ENCODE assay signal across 8 mouse cellular contexts in genomic region chr3:86114659-86115338, GRCm38 (mm10). TPM values are rescaled to one million over a fixed set of nuclear protein-coding genes. Genes with fewer than 3 reads are reported as not detected.
DNase-seq lines count a peak whose midpoint lies in the region; ATAC-seq and TF ChIP-seq lines count a peak whose summit lies in the region.

No protein-coding gene starts in this region.

- no peaks in the 10 kb centered on the region; the same call in 1 of the 2 replicates for H3K36me3 ChIP-seq in hindbrain, embryonic 14.5 days (replicated peaks; ENCODE audit: control insufficient read depth, insufficient read depth)
- no peaks in the 10 kb centered on the region for H3K36me3 ChIP-seq in hindbrain, embryonic 11.5 days (ENCODE audit: control insufficient read depth, insufficient read depth, low read length)
- no peaks in the 10 kb centered on the region; the same call in 1 of the 2 replicates for H3K36me3 ChIP-seq in hindbrain, postnatal 0 days (ENCODE audit: insufficient read depth, low read length)
- H3K36me3 ChIP-seq in myocyte (ENCODE audit: control insufficient read depth, insufficient read depth) = no peaks in the 10 kb centered on the region

- H3ac ChIP-seq in myocyte (ENCODE audit: control insufficient read depth, insufficient read length) = no peak overlapping the region

- TF ChIP-seq CTCF in cortical plate, adult 2 months (IDR thresholded peaks at IDR 0.05; ENCODE audit: extremely low read depth, insufficient read depth, low read length) = no peak
- TF ChIP-seq CTCF in hindbrain, postnatal 0 days (IDR thresholded peaks at IDR 0.05; ENCODE audit: low read depth) = no peak

- no peak for TF ChIP-seq POLR2A in cortical plate, adult 2 months (IDR thresholded peaks at IDR 0.05; ENCODE audit: extremely low read depth, insufficient read depth, low read length)
- TF ChIP-seq POLR2A in myocyte (IDR thresholded peaks at IDR 0.05; ENCODE audit: insufficient read length, low read depth) = no peak

- WGBS in hindbrain, embryonic 14.5 days = 69% methylated on average over 12 of the region's 12 CpGs
- whole genome bisulfite sequencing in hindbrain, embryonic 11.5 days = 75% methylated on average over 12 of the region's 12 CpGs
- 69% methylated on average over 12 of the region's 12 CpGs for WGBS in hindbrain, postnatal 0 days

- H3K9me3 ChIP-seq in hindbrain, embryonic 14.5 days (ENCODE audit: control insufficient read depth, low read length) = peaks cover 10% of the 10 kb centered on the region; the same call in 1 of the 2 replicates
- H3K9me3 ChIP-seq in hindbrain, embryonic 11.5 days (ENCODE audit: control insufficient read depth, low read length) = no peaks in the 10 kb centered on the region
- no peaks in the 10 kb centered on the region for H3K9me3 ChIP-seq in hindbrain, postnatal 0 days (ENCODE audit: low read length)

- peak overlapping the region; percentile 16; the same call in 1 of the 2 replicates for H3K27ac ChIP-seq in hindbrain, embryonic 14.5 days
- no peak overlapping the region for H3K27ac ChIP-seq in hindbrain, embryonic 11.5 days (ENCODE audit: low read depth, low read length)
- H3K27ac ChIP-seq in cortical plate, adult 2 months (ENCODE audit: insufficient read depth, low read length) = peak overlapping the region; percentile 85
- H3K27ac ChIP-seq in hindbrain, postnatal 0 days = peak overlapping the region; percentile 41; the same call in 1 of the 2 replicates

- H3K79me2 ChIP-seq in myocyte (ENCODE audit: control insufficient read depth, insufficient read depth) = no peaks in the 10 kb centered on the region

- no peak overlapping the region for H3K4me3 ChIP-seq in hindbrain, embryonic 14.5 days (replicated peaks; ENCODE audit: low read length)
- no peak overlapping the region for H3K4me3 ChIP-seq in hindbrain, embryonic 11.5 days (ENCODE audit: low read depth, low read length)
- H3K4me3 ChIP-seq in cortical plate, adult 2 months (ENCODE audit: insufficient read depth, low read length) = no peak overlapping the region
- no peak overlapping the region for H3K4me3 ChIP-seq in hindbrain, postnatal 0 days (ENCODE audit: low read length)
- no peak overlapping the region for H3K4me3 ChIP-seq in myocyte

- no peaks in the 10 kb centered on the region for H3K27me3 ChIP-seq in hindbrain, embryonic 14.5 days (ENCODE audit: control insufficient read depth, insufficient read depth, low read length)
- H3K27me3 ChIP-seq in hindbrain, embryonic 11.5 days (ENCODE audit: control insufficient read depth, insufficient read depth, low read length) = no peaks in the 10 kb centered on the region
- no peaks in the 10 kb centered on the region for H3K27me3 ChIP-seq in hindbrain, postnatal 0 days (ENCODE audit: insufficient read depth, low read length)
- H3K27me3 ChIP-seq in myocyte (ENCODE audit: control insufficient read depth, insufficient read depth, insufficient read length) = no peaks in the 10 kb centered on the region

- no peaks in the 10 kb centered on the region for H3K4me1 ChIP-seq in hindbrain, embryonic 14.5 days (replicated peaks; ENCODE audit: control insufficient read depth, insufficient read depth, low read length)
- no peaks in the 10 kb centered on the region for H3K4me1 ChIP-seq in hindbrain, embryonic 11.5 days (replicated peaks; ENCODE audit: control insufficient read depth, insufficient read depth, low read length)
- H3K4me1 ChIP-seq in cortical plate, adult 2 months (ENCODE audit: control insufficient read depth, insufficient read depth, low read length) = peaks cover 1% of the 10 kb centered on the region; the same call in 1 of the 2 replicates
- H3K4me1 ChIP-seq in hindbrain, postnatal 0 days (ENCODE audit: insufficient read depth, low read length) = no peaks in the 10 kb centered on the region

- H3K9ac ChIP-seq in hindbrain, embryonic 14.5 days = no peak overlapping the region
- no peak overlapping the region for H3K9ac ChIP-seq in hindbrain, embryonic 11.5 days (ENCODE audit: low read depth, low read length)
- no peak overlapping the region for H3K9ac ChIP-seq in hindbrain, postnatal 0 days (replicated peaks; ENCODE audit: low read length)

- no peak for ATAC-seq in hindbrain, embryonic 14.5 days (ENCODE audit: low FRiP score)
- ATAC-seq in hindbrain, embryonic 11.5 days (ENCODE audit: low FRiP score) = no peak
- no peak for ATAC-seq in hindbrain, postnatal 0 days

- no peak for DNase-seq in hindbrain, embryonic 14.5 days (ENCODE audit: low spot score)
- no peak for DNase-seq in hindbrain, embryonic 11.5 days (ENCODE audit: low spot score)
- no peak for DNase-seq in hindbrain, postnatal 0 days (ENCODE audit: low spot score)
- DNase-seq in Muller cell, postnatal 12 days (ENCODE audit: inconsistent ontology term) = no peak
- DNase-seq in spleen, postnatal 14 days (ENCODE audit: low spot score in 2 of 2) = no peak
- DNase-seq in right cerebral cortex, postnatal 4 days = no peak

- H3K4me2 ChIP-seq in hindbrain, embryonic 14.5 days (replicated peaks) = no peak overlapping the region
- H3K4me2 ChIP-seq in hindbrain, embryonic 11.5 days (replicated peaks; ENCODE audit: low read depth, low read length) = no peak overlapping the region
- H3K4me2 ChIP-seq in hindbrain, postnatal 0 days (ENCODE audit: low read depth, low read length) = no peak overlapping the region
- peak overlapping the region; percentile 55 for H3K4me2 ChIP-seq in myocyte (ENCODE audit: low read depth)

TF ChIP-seq in myocyte, 11 proteins besides CTCF, POLR2A, EP300 and RAD21:
- TF ChIP-seq POLR2AphosphoS2 (IDR thresholded peaks at IDR 0.05; ENCODE audit: insufficient read length, low read depth) (no peak), TCF3 (IDR thresholded peaks at IDR 0.05; ENCODE audit: insufficient read length, low read depth) (no peak), TCF12 (IDR thresholded peaks at IDR 0.05; ENCODE audit: insufficient read depth, poor library complexity, severe bottlenecking) (no peak), E2F4 (IDR thresholded peaks at IDR 0.05; ENCODE audit: insufficient read depth) (no peak), CEBPB (IDR thresholded peaks at IDR 0.05; ENCODE audit: insufficient read depth, poor library complexity, severe bottlenecking) (no peak), USF1 (IDR thresholded peaks at IDR 0.05; ENCODE audit: low read depth) (no peak), REST (IDR thresholded peaks at IDR 0.05; ENCODE audit: insufficient read depth, insufficient read length) (no peak), MYOD1 (IDR thresholded peaks at IDR 0.05; ENCODE audit: control insufficient read depth in 1 of 3, insufficient read length in 2 of 3, low read depth in 2 of 3) (no peak), MAX (IDR thresholded peaks at IDR 0.05; ENCODE audit: low read depth) (no peak), SRF (IDR thresholded peaks at IDR 0.05; ENCODE audit: control insufficient read depth, insufficient read length, low read depth) (no peak), MYOG (IDR thresholded peaks at IDR 0.05; ENCODE audit: control insufficient read depth in 1 of 3, insufficient read depth in 1 of 3, insufficient read length in 2 of 3, low read depth in 2 of 3) (no peak)

RNA-seq across cellular contexts. Expression of gene Rps3a1, which starts 27.7 kb away (rescaled TPM):
- 624 and 685 TPM in 2 replicates for polyA plus RNA-seq in hindbrain, embryonic 14.5 days (2014; fragmentation: Nextera tagmentation; extraction: Ambion mirVana)
- 1,106 and 1,117 TPM in 2 replicates for polyA plus RNA-seq in hindbrain, embryonic 11.5 days (2014; fragmentation: Nextera tagmentation; extraction: Ambion mirVana)
- polyA plus RNA-seq in cortical plate, adult 2 months (2012; rRNA removed) = 661 and 697 TPM in 2 replicates
- total RNA-seq in hindbrain, postnatal 0 days (2014; rRNA removed) = 388 and 391 TPM in 2 replicates
- polyA plus RNA-seq in hindbrain, postnatal 0 days (2015; fragmentation: Nextera tagmentation; extraction: Ambion mirVana) = 638 and 648 TPM in 2 replicates
- 428 TPM for polyA plus RNA-seq in myocyte (2012; fragmentation: generic; extraction: Trizol)
